Mouse (Mus musculus) ovary, postnatal 14 days (tissue): ENCODE results near the gene 2310050C09Rik.

Source experiments
- DNase-seq: peaks from one replicate; pipeline ENCODE4 v3.0.0; 2022; ENCODE audit warnings: low spot score

Gene 2310050C09Rik

DNA sequence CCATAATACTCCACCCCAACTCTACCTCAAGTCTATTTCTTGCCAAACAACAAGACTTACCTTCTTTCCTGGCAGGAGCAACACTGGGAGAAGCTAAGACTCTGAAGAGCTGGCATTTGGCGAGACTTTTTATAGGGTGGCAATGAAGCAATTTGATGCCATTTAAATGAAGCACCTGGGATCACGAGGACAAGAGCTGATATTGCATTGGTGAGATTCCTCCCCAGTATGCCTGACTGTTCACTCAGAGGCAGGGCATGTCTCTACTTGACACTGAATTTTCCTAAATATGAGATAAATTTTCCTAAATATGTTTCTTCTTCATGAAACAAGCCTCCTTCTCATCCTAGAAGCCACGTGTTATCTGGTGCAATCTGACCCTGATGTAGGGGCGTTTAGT lies at the start of gene 2310050C09Rik:
TSS of gene 2310050C09Rik (minus strand) at position 101 of the 400 bp plus-strand sequence.
- no peak for DNase-seq

DNA sequence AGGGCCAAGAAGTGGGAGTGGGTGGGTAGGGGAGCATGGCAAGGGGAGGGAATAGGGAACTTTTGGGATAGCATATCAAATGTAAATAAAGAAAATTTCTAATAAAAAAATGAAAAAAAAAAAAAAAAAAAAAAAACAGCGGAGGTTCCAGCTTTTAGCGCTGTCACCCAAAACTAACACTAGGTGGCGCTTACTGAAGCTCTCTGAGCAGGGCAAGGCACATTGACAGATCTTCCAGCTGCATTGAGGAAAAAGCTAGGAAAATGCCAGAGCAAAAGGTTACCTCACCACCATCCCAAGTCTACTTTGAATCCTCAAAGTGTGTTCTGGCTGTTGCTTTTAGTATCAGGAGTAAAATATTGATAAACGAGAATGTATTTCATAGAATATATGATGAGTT lies 37.6 kb upstream of the 2310050C09Rik start:
- DNase-seq = peak; percentile 17

DNA sequence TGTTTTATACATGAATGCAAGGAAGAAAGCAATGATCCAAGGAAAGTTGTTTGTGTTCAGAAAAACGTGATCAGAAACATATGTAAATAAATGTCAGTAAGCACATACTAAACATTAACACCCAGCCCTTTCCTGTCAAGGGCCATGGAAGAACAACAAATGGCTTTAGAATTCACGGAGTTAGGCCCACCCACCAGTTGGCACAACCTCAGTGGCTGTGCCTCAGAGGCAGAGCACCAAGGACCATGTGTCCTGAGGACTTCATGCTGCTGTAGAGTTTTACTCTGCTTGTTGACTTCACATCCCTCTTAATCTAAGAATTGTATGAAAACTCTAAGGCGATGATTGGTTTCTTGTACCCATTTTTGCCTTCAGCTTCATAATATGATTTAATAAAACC lies 35.2 kb upstream of the 2310050C09Rik start:
- DNase-seq = no peak

DNA sequence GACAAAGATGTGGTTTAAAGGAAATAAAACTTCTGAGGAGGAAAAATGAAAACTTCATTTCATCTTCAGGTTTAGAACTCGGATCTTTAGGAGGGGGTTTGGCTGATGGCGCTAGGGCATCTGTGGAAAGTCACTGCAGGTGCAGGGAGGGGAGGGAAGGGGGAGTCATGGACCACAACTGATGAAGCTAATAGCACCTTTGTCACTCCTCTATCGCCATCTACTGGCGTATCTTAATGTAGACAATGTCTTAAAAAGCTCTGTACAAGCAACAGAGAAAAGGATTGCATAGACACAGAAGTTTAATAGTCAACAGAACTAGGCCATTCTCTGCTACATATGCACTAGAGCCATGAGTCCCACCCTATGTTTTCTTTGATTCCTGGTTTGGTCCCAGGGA lies 33.6 kb upstream of the 2310050C09Rik start:
- no peak for DNase-seq

DNA sequence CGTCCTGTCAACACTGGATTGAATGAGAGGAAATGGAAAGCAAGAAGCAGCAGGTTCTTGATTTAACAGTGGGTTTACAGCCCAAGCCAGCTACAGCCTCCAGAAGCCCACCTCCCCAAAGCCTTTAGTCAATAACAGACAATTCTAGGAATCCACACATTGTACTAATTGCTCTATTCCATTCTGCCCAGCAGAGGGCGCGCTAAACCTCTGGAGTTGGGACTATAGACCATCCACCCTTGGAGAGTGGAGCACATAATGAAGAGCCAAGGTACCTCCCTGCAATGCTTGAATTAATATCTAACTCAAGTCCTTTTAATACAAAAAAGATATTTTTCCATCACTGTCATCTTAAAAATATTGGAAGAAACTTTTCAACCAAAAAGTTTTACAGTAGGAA lies 33.0 kb upstream of the 2310050C09Rik start:
- DNase-seq = peak; percentile 15

DNA sequence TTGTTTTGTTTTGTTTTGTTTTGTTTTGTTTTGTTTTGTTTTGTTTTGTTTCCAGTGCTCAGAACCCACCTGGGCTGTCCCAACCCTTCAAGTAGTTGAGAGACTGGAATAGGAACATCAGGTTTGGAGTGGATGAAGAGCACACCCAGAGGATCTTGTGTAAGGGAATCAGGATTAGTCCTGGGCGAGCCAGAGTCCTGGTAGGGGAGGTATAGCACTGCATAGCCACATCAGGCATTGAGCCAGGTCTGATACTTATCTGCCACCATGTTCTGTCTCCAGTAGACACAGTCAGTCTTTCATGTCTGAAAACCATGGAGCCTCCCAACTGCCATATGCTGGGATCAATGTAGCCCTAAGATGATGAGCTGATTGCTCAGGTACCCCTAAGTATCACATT lies 24.5 kb upstream of the 2310050C09Rik start:
- no peak for DNase-seq

DNA sequence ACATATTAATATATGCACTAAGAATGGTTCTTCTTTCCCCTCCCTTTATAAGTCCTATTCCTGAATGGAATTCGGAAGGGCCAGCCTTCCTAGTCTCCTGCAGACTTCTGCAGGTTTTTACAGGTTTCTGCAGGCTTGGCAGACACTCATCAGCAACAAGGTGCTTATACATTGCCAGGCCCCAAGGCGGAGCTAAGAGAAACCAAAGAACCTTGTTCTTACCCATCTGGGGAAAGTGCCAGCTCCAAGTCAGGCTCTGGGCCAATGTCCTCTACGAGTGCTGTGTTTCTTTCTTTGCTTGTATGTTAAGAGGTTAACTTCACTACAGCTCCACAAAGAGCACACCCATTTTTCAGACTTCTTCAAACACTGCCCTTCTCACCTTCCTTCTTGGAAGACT lies 24.0 kb upstream of the 2310050C09Rik start:
- peak; percentile 9 for DNase-seq

DNA sequence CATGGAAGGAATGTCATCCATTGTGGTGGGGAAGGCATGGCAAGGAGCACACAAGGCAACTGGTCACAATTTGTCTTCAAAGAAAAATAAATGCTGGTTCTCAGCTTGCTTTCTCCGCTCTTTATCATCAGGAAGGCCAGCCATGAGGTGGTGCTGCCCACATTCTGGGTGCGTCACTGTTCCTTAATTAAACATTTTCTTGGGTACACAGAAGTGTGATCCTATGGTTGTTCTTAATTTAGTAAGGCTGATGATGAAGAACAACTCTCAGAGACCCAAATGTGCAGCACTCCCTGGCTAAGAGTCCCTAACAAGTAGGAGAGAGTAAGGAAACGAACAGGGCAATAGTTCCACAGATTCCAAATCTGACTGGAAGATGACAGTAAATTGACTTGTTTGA lies 4.2 kb upstream of the 2310050C09Rik start:
- no peak for DNase-seq

DNA sequence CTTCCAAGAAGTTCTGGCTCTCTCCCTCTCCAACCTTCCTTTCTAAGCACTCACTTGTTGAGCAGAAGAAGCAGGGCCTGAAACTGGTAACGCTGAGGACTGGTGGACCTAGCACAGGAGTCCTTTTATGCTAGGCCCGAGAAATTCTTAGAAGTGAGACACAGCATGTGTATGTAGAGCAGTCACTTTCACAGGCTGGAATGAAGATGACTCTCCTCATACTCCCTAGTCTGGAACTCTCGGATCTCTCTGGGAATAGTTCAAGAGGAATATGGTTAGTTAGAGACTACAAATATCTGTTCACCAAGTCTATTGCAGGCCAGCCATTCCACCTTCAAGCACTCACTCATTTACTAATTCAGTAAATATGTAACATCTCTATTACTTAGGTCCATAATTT lies 18.8 kb downstream of the 2310050C09Rik start, which contains the start of gene Lce1l:
TSS of gene Lce1l (minus strand) at position 101 of the 400 bp plus-strand sequence.
- no peak for DNase-seq

DNA sequence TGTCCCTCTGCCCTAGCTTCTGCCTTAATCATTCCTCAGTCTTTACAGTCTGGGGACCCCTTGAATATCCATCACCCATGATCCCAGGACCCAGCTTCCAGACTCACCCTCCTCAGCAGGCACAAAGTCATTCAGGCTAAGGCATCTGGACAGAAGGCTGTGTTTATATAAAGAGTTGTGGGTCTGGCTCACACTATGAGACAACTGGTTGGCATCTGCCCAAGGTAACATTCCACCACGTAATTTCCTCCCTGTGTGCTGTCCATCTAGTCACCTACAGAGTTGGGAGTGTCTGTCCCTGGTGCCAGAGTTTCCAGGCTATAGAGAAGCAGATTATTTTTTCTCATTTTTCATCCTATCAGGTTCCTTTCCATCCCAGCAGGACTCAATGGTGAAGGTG lies 42.9 kb downstream of the 2310050C09Rik start, which contains the start of gene Kprp:
TSS of gene Kprp (minus strand) at position 140 of the 400 bp plus-strand sequence.
- no peak for DNase-seq

DNA sequence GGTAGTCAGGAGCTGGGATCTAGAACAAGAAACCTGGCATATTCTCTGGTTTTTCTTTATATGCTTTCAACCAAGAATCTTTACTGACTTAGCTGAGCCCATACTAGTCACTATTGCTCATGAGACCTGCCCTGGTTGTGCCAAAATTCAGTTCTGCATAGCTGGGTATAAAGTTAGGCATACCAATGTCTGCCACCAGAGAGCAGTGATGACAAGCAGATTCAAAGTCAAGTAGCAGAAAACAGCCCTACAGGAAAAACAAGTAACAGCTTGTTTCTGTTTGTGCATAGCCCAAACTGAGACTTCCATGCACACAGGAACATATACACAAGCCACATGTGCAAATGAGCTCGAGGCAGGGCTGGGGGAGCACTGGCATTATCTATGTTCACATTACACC lies 44.2 kb downstream of the 2310050C09Rik start:
- DNase-seq = no peak
